Mouse (Mus musculus) intestine, postnatal 0 days (tissue): ENCODE results near the gene Tsku. TPM values are rescaled to one million over a fixed set of nuclear protein-coding genes. Genes with fewer than 3 reads are reported as not detected.

Experiments
- ATAC-seq: fragments of 200-750 bp; cut with Nextera tagmentation; 2 replicates; pipeline ENCODE4 v1.8.0; 2017; ENCODE audit warnings: mild to moderate bottlenecking, moderate TSS enrichment, moderate library complexity
- H3K27ac ChIP-seq: fragments of 300-500 bp; sonication (generic); 2 replicates; pipeline ENCODE4 v1.5.1; 2014; ENCODE audit warnings: mild to moderate bottlenecking, low read depth, low read length, moderate library complexity
- H3K27me3 ChIP-seq: fragments of 300-500 bp; sonication (generic); replicated peaks from 2 replicates; pipeline ENCODE4 v1.6.1; 2014; ENCODE audit warnings: low read length, mixed read lengths; ENCODE audit not compliant: control insufficient read depth, insufficient read depth
- H3K36me3 ChIP-seq: fragments of 300-500 bp; sonication (generic); 2 replicates; pipeline ENCODE4 v1.6.1; 2014; ENCODE audit warnings: mild to moderate bottlenecking, moderate library complexity; ENCODE audit not compliant: control insufficient read depth, insufficient read depth
- H3K4me1 ChIP-seq: fragments of 300-500 bp; sonication (generic); replicated peaks from 2 replicates; pipeline ENCODE4 v1.6.1; 2014; ENCODE audit warnings: antibody characterized with exemption, low read length, mixed read lengths; ENCODE audit not compliant: control insufficient read depth, insufficient read depth
- H3K4me2 ChIP-seq: fragments of 300-500 bp; sonication (generic); replicated peaks from 2 replicates; pipeline ENCODE4 v1.6.1; 2014; ENCODE audit warnings: low read depth, mild to moderate bottlenecking, moderate library complexity
- H3K4me3 ChIP-seq: fragments of 300-500 bp; sonication (generic); 2 replicates; pipeline ENCODE4 v1.5.1; 2014; ENCODE audit warnings: low read depth, low read length
- H3K9ac ChIP-seq: fragments of 300-500 bp; sonication (generic); 2 replicates; pipeline ENCODE4 v1.6.1; 2014; ENCODE audit warnings: mild to moderate bottlenecking, low read depth, low read length
- H3K9me3 ChIP-seq: fragments of 300-500 bp; sonication (generic); 2 replicates; pipeline ENCODE4 v1.6.1; 2016; ENCODE audit warnings: mixed run types; ENCODE audit not compliant: control insufficient read depth
- CTCF ChIP-seq: sonication (generic); IDR thresholded peaks from 2 replicates; pipeline ENCODE4 v1.5.1; 2016; ENCODE audit warnings: low read depth, mild to moderate bottlenecking, control low read depth, antibody characterized with exemption, moderate library complexity
- WGBS: fragments of 180-500 bp; shearing (Covaris S2); extraction: QIAGEN DNeasy Blood & Tissue Kit; methylation state at CpG from one replicate; pipeline ENCODE4 v1.1.7; 2014; 5-methylcytosine and 5-hydroxymethylcytosine counted together
- polyA plus RNA-seq: library from polyadenylated mRNA; unstranded; fragments of >200 nt; fragmentation: Nextera tagmentation; extraction: Ambion mirVana; gene quantifications from 2 replicates; pipeline ENCODE4 v1.2.1, GENCODE M21; 2015

Gene Tsku
- polyA plus RNA-seq, 1 experiment from 2014 or later: 3.6 TPM

- Histone ChIP-seq H3K27ac (no peak overlapping the region), H3K4me1 (no peaks in the 10 kb centered on the region; the same call in 1 of the 2 replicates), H3K9me3 (no peaks in the 10 kb centered on the region), H3K36me3 (no peaks in the 10 kb centered on the region), H3K4me3 (peak overlapping the region; percentile 93), H3K9ac (no peak overlapping the region), H3K4me2 (peak overlapping the region; percentile 97), H3K27me3 (no peaks in the 10 kb centered on the region)
- TF ChIP-seq CTCF: no peak
- no peak for ATAC-seq
- 54% methylated on average over 9 of the region's 9 CpGs for WGBS
Measured at GRCm38 (mm10) chr7:98307921-98308606, 53.1 kb downstream of the Tsku start.

GRCm38 (mm10) chr7:98307411-98307810 lies 53.7 kb downstream of the Tsku start:
- no peaks in the 10 kb centered on the region for H3K27me3 ChIP-seq
- H3K27ac ChIP-seq: no peak overlapping the region
- 96% methylated on average over 2 of the region's 2 CpGs for WGBS
- no peaks in the 10 kb centered on the region; the same call in 1 of the 2 replicates for H3K4me1 ChIP-seq
- H3K9me3 ChIP-seq: no peaks in the 10 kb centered on the region
- no peak for ATAC-seq
- no peak overlapping the region for H3K4me3 ChIP-seq
- no peak overlapping the region for H3K9ac ChIP-seq
- H3K4me2 ChIP-seq: no peak overlapping the region
- H3K36me3 ChIP-seq: no peaks in the 10 kb centered on the region
- TF ChIP-seq CTCF: no peak

Other genes with a start within 250 kb of the Tsku start
- 24.0 and 25.0 TPM in 2 replicates for gene Myo7a, start 241.8 kb downstream of the Tsku start, polyA plus RNA-seq
- 0.10 and 0.26 TPM in 2 replicates for gene Omp, start 215.8 kb downstream of the Tsku start, polyA plus RNA-seq
- 3.3 and 3.4 TPM in 2 replicates for gene Capn5, start 183.1 kb downstream of the Tsku start, polyA plus RNA-seq
- 0.08 and 0.21 TPM in 2 replicates for gene B3gnt6, start 161.8 kb downstream of the Tsku start, polyA plus RNA-seq
- 9.7 TPM in 2 replicates for gene Acer3, start 40.1 kb downstream of the Tsku start, polyA plus RNA-seq
- gene Gucy2d, start 79.1 kb upstream of the Tsku start, polyA plus RNA-seq: 4.1 and 4.5 TPM in 2 replicates
- 6.3 and 6.9 TPM in 2 replicates for gene Lrrc32, start 128.0 kb upstream of the Tsku start, polyA plus RNA-seq